Mouse (Mus musculus) ovary, postnatal 10 days (tissue): ENCODE data around the gene Fut1.

Experiments
- DNase-seq: peaks from one replicate; pipeline ENCODE4 v3.0.0; 2022; ENCODE audit warnings: low spot score

Gene Fut1

GRCm38 (mm10) chr7:45598960-45599879 is 17.9 kb upstream of the Fut1 start:
- DNase-seq, result no peak

GRCm38 (mm10) chr7:45605704-45606289 is 11.3 kb upstream of the Fut1 start:
- DNase-seq, result no peak

GRCm38 (mm10) chr7:45609511-45609910 is 7.6 kb upstream of the Fut1 start:
- no peak for DNase-seq

- DNase-seq, result no peak
Measured at GRCm38 (mm10) chr7:45616277-45616676, 812 bp upstream of the Fut1 start.

GRCm38 (mm10) chr7:45618316-45618715 is 1.2 kb downstream of the Fut1 start:
- no peak for DNase-seq

GRCm38 (mm10) chr7:45619592-45619991 is 2.5 kb downstream of the Fut1 start:
- no peak for DNase-seq

- no peak for DNase-seq
Measured at GRCm38 (mm10) chr7:45621443-45621842, 4.4 kb downstream of the Fut1 start, which contains the start of gene Izumo1. Gene Izumo1 (plus strand): TSS chr7:45621811.

GRCm38 (mm10) chr7:45623507-45623906 is 6.4 kb downstream of the Fut1 start:
- no peak for DNase-seq

- DNase-seq, result no peak
Measured at GRCm38 (mm10) chr7:45624718-45625117, 7.6 kb downstream of the Fut1 start.

GRCm38 (mm10) chr7:45625481-45625880 is 8.4 kb downstream of the Fut1 start:
- DNase-seq, result no peak

GRCm38 (mm10) chr7:45626571-45627076 is 9.5 kb downstream of the Fut1 start:
- DNase-seq, result no peak

- DNase-seq, result no peak
Measured at GRCm38 (mm10) chr7:45627261-45627660, 10.2 kb downstream of the Fut1 start, which contains the start of gene Rasip1. Gene Rasip1 (plus strand): TSS chr7:45627488.

- DNase-seq, result peak; percentile 73
Measured at GRCm38 (mm10) chr7:45628364-45629294, 11.5 kb downstream of the Fut1 start.

GRCm38 (mm10) chr7:45630064-45630907 is 13.2 kb downstream of the Fut1 start:
- DNase-seq, result no peak

- no peak for DNase-seq
Measured at GRCm38 (mm10) chr7:45632499-45632898, 15.4 kb downstream of the Fut1 start.

GRCm38 (mm10) chr7:45634946-45635681 is 18.0 kb downstream of the Fut1 start:
- DNase-seq, result no peak

- DNase-seq, result no peak
Measured at GRCm38 (mm10) chr7:45635711-45636688, 18.9 kb downstream of the Fut1 start.

- DNase-seq, result no peak
Measured at GRCm38 (mm10) chr7:45637710-45638109, 20.6 kb downstream of the Fut1 start.
